Mouse (Mus musculus) E14TG2a.4 (cell line): ENCODE measurements around the gene Pou6f1.

Source experiments
- CTCF ChIP-seq: conservative IDR thresholded peaks from 2 replicates; pipeline ENCODE4 v1.5.1; 2014; ENCODE audit warnings: low read length
- NANOG ChIP-seq: IDR thresholded peaks from 2 replicates; pipeline ENCODE4 v1.6.1; 2014; ENCODE audit warnings: borderline replicate concordance, low read length, mixed read lengths
- POU5F1 ChIP-seq: IDR thresholded peaks from 2 replicates; pipeline ENCODE4 v1.6.1; 2014; ENCODE audit warnings: low read length, borderline replicate concordance

- TF ChIP-seq CTCF (no peak), NANOG (no peak), POU5F1 (no peak)
Observed at GRCm38 (mm10) chr15:100587166-100587565, 12.6 kb downstream of the Pou6f1 start.
